Mouse (Mus musculus) T-helper 1 cell (primary cell): Measurements from ENCODE around the gene Cabp1.

ENCODE experiments used
- in situ Hi-C: fragments of 300-600 bp; cut with MboI, MseI; formaldehyde crosslinking; loops from one replicate; pipeline ENCODE4 v1.15.1; 2025; ENCODE audit warnings: high pct_unique_total_duplicates

The Cabp1 gene

DNA sequence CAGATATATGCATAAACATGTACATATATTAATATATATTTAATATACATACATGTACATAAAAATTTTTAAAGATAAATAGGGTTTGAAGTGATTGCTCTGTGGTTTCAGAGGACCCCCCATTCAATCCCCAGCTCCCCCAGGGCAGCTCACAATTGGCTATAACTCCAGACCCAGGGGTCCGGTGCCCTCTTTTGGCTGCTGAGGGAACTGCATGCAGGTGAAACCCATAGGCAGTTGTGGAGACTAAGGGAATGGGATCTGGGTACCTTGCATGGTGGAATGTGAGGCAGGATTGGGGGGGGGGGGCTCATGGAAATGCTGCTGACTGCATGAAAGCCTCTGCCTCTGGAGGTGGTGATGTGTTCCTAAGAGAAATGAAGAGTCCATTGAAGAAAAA, 16.2 kb upstream of the Cabp1 start:
- in situ Hi-C loops = no loop called here

DNA sequence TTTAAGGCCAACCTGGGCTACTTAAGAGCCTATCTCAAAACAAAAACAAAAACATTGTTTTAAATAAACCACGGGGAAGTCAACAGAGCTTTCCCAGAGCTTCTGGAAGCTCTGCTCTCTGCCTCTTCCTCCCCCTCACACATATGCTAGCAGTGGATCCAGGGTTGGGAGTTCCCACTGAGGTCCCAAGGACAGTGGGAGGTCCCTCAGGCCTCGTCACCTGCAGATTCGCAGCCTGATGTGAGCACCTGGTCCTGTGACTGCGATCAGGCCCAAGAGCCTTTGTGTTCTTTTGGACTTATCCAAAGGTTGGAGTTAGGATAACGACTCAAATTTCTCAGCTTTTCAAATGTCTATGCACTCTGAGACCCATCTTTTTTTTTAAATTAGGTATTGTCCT, 14.4 kb upstream of the Cabp1 start:
- in situ Hi-C loops = no loop called here

DNA sequence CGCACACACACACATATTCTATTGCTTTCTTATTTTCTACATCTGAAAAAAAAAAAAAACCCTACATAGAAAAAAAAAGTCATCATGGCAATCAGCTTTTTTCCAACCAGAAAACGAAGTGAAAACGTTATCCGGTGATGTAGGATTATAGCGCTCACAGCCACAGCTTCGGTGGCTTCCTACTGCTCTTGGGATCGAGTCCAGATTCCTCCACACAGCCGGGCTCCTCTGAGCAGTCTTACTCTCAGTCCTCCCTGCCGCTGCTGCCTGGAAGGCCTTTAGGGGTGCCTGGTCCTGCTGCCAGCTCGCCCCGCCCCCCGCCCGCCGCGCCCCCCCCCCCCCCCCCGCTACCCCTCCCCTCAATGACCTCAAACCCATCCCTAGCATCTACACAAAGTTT, 13.7 kb upstream of the Cabp1 start:
- in situ Hi-C loops = no loop called here

DNA sequence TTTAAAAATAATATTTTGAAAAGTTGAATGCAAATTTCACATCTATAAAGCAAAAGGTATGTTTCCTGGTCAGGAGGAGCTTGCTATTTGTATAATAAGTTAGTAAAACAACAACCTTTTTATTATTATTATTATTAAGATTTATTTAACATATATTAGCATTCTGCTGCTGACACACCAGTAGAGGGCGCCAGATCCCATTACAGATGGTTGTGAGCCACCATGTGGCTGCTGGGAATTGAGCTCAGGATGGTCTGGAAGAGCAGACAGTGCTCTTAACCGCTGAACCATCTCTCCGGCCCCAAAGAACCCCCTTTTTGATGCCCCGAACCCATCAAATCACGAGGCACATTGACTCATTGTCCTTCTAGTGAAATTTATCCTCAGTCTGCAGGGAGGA, 13.1 kb upstream of the Cabp1 start:
- in situ Hi-C loops = no loop called here

DNA sequence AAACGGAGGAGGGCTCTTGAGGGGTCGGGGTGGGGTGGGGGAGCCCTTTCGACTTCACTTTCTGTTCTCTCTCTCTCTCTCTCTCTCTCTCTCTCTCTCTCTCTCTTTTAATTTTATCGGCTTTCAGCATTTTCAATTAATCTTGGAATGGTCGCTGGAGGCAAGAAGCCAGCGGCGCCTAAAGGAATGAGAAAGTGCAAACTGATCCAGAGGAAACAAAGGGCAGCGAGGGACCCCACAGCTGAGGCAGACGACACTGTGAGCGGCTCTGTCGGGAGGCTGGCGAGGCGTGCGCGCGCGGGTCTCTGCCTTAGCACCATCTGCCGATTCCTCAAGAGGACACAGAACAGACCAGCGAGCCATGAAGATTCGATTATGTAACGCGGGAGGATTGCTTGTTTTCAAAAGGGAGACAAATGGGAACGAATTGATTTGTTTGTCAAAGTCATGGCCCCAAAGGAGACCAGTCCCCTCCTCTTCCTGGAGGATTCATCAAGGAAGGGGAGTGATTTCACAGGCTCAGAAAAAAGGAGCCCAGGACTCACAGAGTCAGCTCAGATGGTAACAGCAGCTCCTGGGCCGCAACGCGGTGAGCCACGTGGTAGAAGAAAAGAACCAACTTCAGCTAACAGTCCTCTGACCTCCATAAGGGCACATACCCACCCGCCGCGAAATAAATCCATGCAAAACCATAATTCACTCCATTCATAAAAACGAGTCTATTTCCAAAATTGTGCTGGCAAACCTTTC, 10.6 kb upstream of the Cabp1 start:
- in situ Hi-C loops = no loop called here

DNA sequence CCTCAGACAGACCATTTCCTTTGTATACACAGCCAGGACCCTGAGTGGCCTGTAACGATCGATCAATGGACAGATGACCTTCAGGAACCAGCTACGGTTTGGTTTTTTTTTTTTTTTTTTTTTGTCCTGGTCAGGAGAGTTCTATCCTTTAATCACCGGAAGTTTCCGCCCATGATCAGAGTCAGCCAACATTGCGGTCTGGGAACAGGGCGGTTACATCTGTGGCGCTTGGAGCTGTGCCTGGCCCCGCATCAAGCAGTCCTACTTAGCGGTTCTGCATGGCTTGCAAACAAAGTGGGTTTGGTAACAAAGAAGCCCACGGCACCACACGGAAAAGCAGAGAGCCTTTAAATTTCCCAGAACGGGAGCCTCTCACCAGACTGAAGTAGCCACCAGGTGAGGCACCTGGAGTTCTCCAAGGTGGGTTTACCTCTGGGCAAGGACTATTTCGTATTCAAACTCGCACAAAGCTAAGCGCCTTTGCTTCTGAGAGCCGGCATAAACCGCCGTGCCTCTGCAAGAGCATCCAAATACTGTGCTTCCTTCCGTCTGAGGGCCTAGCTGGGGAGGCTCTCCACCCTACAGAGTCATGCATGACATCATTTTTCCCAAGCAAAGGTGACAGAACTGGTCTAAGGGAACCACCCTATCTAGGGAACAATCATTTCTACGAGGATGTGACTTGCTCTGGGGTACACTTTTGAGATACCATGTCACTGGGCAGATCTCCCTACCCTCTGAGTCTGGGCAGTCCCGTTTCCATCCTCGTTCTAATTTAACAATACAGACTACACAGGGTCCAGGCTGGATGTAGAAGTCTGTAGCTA, 9.8 kb upstream of the Cabp1 start:
- in situ Hi-C loops = no loop called here

DNA sequence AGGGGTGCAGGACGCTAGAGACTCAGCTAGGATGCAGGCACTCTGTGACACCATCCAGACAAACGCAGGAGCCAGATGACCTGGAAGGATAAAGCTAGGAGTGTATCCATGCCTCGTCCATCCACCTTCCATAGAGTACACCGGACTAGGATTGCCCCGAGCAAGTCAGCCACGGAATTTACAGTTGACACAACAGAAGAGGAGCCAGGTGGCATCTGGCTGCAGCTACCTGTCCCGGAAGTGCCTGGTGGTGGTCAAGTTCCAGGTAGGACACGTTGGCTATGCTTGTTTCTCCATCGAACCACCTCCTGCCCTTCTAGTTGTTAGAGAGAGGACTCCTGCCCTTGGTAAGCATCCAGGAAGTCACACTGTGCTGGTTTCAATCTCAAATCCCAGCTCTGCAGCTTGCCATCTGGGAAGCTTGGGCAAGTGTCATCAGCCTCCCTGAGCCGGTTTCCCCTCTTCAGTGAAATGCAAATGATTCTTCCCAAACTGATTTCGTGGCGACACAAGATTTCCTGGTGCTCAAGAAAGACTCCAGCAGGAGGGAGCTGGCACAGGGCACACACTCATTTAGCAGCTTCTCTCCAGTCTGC, 543 bp upstream of the Cabp1 start:
- in situ Hi-C loops = no loop called here

DNA sequence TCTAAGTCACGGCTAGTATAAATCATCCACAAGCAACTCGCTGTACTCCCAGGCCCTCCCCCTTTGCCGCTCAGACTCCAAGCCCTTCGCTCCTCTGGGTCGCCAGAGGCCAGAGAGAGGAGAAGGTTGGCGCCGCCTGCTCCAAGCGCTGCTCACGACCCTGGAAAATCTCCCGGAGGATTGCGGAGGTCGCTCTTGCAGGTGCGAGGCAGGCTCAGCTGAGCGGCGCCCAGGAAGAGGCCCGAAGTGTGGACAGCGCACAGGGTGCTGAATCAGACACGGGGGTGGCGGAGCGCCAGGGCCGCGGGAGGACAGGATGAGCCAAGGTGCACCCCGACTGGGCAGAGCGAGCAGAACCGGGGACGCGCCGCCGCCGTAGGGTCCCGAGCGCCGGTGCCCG, 955 bp downstream of the Cabp1 start:
- in situ Hi-C loops = no loop called here

DNA sequence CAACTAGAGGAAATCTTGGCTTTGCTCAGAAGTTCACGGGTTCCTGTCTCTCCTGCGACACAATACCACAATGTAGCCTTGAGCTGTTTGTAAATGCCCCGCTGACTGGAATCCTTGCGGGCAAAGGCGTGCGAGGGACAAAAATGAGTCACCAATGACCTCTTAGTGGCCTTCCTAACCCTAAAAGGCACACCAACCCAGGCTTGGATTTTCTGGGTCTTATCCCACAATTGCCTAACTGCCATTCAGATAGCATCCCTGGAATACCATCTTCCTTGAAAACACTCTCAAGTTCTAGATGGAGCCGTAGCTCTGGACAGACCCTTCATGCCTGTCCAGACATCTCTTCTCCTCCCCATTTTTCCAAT, 1.4 kb downstream of the Cabp1 start:
- in situ Hi-C loops = no loop called here

DNA sequence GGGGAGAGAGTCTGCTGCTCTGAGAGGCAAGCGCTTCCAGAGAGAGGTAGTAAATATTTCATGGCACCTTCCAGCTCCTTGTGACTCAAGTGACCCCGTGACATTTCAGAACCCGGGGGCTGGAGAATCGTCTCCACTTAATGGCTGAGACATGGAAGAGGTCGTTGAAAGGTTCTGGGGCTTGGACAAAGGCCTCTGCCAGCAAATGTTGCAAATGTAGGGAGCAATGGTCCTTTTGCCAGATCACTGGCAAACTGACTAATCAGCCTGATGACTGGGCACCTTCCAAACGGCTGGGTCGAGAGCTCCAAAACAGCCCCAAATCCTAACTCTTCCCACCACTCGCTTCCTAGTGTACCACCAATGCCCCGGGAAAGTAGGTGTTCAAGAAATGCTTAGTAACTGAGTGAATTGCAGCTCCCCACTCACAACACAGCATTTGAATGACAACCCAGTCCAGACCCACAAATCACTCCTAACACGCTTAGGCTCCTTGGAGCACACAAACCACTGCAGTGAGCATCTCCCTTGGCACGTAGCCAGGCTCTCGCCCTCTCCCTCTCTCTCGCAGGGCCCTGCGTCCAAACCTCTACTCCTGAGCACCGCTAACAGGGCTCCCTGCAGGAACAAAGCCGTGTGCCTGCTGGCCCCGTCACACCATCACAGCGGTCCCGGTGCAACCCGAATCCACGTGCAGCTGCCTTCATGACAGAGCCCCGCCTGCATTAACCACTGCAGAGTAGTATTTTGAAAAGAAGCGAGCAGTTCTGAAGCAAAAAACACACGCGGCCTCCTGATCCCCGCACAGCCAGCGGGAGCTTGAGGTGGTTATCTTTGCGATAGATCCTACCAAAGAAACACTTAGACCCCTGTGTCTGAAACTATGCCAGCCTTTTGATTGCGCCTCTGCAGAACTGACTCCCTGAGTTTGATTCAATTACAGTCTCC, 2.0 kb downstream of the Cabp1 start:
- in situ Hi-C loops = no loop called here

DNA sequence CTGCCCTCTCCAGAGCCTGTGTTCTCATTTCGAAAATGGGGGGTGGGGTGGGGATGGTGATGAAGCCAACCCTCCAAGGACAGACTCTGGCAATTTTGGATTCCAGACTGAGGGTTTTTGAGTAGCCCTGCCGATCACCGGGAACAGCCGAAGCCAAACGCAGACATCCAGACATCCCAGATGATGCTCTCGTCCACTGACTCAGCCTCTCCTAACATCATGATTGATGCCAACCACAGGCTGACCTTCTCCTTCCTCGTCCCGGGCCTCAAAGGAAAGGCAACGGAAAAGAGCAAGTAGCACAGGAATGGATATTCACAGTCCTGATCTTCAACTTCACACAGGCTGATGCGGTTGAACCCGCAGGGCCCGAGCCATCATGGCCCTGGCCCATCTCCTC, 4.1 kb downstream of the Cabp1 start:
- in situ Hi-C loops = no loop called here

DNA sequence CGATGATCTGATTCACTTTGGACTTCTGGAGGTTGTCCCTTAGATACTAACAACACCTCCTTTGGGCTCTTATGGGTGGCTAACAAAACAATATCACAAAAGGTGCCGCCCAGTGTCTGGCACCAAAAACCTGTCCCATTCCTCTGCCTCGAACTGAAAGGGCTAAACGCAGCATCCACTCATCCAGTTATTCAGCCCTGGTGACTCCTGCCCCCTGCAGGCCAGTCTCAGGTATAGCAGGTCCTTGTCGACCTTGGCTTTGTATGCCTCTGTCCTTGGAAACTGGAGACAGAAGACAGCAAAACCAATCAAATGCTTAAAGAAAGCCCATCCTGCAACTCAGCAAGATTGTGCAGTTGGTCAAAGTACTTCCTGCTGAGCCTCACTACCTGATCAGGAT, 5.4 kb downstream of the Cabp1 start:
- in situ Hi-C loops = no loop called here

DNA sequence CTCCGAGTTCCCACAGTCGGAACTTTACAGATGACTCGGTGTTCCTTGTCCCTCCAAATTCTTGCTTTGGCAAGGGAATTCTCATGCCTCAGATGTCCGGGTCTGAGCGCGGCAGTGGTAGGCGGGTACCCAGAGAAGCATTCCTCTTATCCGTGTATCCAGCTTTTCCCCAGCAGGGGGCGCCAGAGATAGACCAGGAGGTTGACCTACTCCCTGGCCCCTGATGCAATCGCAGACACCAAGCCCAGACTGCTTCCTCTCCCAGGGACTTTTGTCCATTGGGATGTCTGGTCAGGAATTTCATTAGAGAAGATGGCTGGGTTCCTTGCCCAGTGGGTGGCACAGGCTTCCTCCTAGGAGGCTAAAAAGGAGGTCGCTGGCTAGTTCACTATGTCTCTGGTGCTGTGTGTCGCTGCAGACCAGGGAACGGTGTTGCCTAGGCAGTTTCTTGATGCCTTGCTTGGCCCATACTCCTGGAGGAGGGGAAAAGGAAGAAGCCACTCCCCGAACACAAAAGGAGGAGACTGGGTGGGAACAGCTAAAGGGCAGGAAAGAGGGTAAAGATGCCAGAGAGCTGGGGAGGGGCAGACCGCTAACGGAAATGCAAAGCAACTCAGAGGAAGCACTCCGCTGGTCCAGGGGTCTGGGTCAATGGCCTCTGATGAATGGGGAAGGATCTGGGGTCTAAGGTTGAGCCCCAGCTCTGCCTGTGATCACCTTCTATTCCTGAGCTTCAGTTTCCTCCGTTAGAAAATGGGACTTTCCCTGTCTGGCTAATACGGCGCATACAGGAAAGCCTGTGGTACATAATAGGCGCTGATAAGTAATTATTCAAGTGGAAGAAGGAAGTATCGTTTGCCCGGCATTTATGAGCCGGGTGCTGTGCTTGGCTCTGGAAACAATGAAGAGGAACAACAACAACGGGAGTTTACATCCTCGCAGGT, 6.7 kb downstream of the Cabp1 start:
- in situ Hi-C loops = no loop called here

DNA sequence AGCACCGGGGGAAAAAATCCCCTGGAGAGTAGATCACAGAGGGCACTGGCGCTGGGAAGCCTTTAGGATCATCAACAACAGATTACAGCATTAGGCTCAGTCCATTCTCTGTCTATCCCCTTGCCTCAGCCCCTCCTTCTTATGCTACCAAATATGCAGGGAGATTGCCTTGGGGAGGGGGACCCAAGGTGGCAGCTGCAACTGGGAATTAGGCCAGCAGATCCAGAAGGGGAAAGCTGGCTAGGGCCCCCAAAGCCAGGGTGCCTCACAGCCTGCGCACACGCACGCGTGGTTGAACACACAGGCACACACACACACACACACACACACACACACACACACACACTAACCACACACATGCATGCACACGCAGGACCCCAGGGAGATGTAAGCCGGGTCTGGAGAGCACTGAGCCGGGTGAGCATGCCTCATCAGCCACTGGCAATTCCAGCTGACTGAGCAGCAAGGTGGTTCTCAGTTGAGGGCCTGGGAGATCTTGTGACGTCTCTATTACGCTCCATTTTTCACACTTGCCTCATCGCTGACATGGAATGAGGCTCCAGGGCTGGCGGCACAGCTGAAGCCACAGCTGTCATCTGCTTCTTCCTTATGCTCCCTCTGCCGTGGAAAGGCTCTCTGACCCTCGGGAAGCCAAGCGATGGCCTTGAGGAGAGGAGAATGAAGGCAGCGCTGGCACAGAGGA, 7.7 kb downstream of the Cabp1 start:
- in situ Hi-C loops = no loop called here

DNA sequence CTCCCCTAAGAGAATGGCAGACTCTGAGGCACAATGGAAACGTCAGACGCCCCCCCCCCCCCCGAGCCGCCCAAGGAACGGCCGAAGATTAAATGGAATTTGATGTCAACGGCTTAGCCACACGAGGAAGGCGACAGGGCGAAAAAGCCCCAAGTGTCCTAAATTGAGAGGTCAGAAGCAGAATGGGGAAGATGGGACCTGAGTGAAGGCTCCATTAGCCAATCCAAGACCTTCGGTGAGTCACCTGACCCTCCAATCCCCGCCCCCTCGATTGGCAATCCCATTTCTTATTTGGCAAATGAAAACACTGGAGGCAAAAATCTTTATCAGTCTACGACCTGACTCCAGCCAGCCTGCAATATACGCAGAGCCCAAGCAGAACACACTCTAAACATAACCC, 9.5 kb downstream of the Cabp1 start:
- in situ Hi-C loops = no loop called here

DNA sequence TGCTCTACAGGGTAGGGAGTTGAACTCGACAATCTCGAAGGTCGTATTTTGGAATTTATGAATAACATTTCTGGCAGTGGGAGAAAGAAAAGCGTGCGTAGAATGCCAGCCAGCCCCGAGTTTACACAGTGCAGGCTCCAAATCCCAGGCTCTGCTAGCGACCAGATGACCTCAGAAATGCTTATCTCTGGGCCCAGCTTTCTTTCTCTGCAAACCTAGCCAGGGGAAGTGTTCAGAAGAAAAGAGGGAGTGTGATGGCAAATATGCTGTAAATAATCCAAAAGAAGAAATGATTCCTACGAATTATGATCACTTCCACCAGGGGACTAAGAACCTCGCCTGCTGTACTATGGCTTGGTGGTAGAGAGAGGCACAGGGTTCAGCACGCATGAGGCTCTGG, 10.7 kb downstream of the Cabp1 start:
- in situ Hi-C loops = no loop called here

DNA sequence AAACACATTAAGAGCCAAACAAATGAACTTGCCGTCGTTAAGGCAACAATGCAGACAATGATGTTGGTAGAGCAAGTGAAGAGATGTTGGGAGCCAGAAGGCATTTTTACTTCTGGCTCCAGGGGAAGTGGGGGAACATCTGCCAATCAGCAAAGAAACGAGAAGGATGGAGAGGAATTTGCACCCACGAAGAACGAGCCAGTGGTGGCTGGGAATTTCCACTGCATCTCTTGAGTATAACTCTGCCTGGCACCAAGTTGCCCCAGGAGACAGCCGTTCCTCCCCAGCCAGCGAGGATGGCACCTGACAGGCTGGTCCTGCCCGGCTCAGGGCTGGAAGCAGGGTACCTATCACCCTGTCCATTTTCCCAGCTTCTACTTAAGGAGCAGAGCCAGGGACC, 11.3 kb downstream of the Cabp1 start:
- in situ Hi-C loops = no loop called here

DNA sequence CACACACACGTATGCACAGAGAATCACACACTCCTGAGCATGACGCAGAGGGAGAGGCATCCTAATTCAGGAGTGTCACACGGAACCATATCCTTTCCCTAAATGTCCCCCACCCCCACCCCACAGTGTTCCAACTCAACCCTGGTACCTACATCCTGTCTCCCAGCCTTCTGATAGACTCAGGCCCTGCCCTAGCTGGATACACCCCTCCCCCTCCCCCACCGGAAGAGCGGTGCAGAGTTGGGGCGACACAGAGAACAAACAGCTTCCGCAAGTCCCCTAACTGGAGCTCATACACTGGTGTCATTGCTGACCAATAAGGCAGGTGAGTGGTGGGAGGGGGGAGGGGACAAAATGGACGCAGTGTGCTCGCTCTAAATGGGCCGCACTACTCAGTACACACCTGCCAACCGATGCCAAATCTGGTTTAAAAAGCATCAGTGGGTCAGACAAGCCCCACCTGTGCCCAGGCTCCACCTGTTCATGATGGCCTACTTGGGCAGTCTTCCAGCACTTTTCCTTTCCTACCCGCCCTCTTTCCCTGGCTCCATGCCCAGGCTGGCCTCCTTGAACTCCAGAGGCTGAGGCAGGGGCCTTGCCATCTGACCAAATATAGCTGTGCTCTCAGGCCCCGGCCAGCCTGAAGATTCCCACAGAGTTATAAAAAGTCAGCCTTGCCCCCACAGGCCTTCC, 12.8 kb downstream of the Cabp1 start:
- in situ Hi-C loops = no loop called here

DNA sequence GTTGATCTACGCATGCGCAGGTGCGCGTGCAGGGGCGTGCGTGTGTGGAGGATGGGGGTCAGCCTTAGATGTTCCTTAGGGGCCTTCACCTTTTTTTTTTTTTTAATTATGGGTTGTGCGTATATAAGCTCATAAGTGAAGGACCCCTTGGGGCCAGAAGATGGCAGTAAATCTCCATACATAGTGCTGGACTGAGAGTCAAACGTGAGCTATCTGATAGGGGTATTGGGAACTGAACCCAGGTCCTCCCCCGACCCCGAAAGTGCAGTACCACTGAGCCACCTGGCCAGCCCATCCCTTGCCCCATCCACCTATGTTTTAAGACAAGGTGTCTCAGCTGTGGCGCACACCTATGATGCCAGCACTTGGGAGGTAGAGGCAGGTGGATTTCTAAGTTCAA, 14.6 kb downstream of the Cabp1 start:
- in situ Hi-C loops = no loop called here

DNA sequence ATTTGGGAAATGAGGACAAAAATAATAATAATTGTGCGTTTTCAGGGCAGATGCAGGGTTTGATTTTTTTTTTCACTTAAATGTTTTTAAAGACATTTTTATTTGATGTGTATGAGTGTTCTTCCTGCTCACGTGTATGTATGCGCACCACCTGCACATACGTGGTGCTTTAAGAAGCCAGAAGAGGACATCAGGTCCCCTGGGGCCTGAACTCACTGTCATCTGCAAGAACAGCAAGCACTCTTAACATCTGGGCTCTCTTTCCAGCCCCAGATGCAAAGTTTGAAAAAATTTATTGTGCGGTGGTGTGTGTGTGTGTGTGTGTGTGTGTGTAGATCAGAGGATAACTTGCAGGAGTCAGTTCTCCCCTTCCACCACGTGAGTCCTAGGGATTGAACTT, 16.3 kb downstream of the Cabp1 start:
- in situ Hi-C loops = no loop called here
